7 mouse cellular contexts compared by ENCODE assay signal in the genomic region with DNA sequence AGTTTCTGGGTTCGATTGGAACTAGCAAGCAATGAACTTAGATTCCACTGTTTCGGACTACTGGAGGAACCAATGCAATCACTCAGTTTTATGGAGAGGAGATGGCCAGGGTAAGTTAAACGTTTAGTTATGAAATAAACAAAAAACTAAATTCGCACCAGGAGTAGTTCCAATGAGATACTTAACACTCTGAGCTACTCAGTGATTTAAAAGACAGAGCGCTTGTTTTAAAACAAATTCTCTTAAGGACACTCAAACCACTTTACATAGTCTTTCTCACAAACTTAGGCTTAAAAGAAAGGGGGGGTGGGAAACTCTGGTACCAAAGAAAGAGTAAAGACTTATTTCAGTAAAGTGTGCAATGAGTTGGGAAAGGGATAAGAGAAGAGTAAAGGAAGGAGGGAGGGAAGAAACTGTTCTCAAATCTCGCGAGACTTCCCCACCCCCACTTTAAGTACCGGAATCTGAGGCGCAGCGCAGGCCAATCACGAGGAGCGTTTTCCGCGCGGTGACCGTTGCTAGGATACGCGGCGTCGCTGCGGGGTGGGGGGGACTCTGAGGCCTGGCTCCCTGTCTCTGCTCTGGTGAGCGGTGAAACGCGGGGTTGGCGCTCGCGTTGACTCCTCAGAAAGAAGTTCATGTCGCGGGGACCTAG. TPM values are rescaled to one million over a fixed set of nuclear protein-coding genes. Genes with fewer than 3 reads are reported as not detected.
A peak's percentile ranks its signal among the peaks of the same experiment; 100 is the strongest.
DNase-seq lines count a peak whose midpoint lies in the region; ATAC-seq lines count a peak whose summit lies in the region.

TSS of gene Ift74 (plus strand) at position 520 of the 655 bp plus-strand sequence.

- peak; percentile 99 for ATAC-seq in embryonic facial prominence, embryonic 11.5 days (replicated peaks; ENCODE audit: insufficient number of reproducible peaks, low FRiP score, low TSS enrichment, low read depth)
- peak; percentile 100 for ATAC-seq in granulocyte monocyte progenitor cell, adult 5-6 weeks (replicated peaks; ENCODE audit: poor library complexity, severe bottlenecking)
- ATAC-seq in midbrain, embryonic 13.5 days, result peak; percentile 100

- DNase-seq in adrenal gland, postnatal 14 days, result peak; percentile 97
- peak; percentile 98 for DNase-seq in embryonic facial prominence, embryonic 11.5 days (ENCODE audit: low spot score)
- peak; percentile 92 for DNase-seq in kidney, adult 11 months
- DNase-seq in limb, embryonic 10.5 days (ENCODE audit: low spot score), result peak; percentile 97
- DNase-seq in spleen, adult 12 weeks (ENCODE audit: low spot score), result peak; percentile 79

- no peaks in the 10 kb centered on the region for H3K4me1 ChIP-seq in embryonic facial prominence, embryonic 11.5 days (ENCODE audit: control insufficient read depth, insufficient read depth, low read length)
- peaks cover 17% of the 10 kb centered on the region for H3K4me1 ChIP-seq in limb, embryonic 10.5 days
- peaks cover 19% of the 10 kb centered on the region for H3K4me1 ChIP-seq in midbrain, embryonic 13.5 days (replicated peaks)

- no peaks in the 10 kb centered on the region for H3K9me3 ChIP-seq in embryonic facial prominence, embryonic 11.5 days (replicated peaks; ENCODE audit: control insufficient read depth, low read length)
- H3K9me3 ChIP-seq in limb, embryonic 10.5 days (replicated peaks), result no peaks in the 10 kb centered on the region
- no peaks in the 10 kb centered on the region for H3K9me3 ChIP-seq in midbrain, embryonic 13.5 days

- H3K9ac ChIP-seq in embryonic facial prominence, embryonic 11.5 days (replicated peaks; ENCODE audit: low read length), result peak within 1 kb of the TSS; percentile 66
- H3K9ac ChIP-seq in midbrain, embryonic 13.5 days (replicated peaks), result peak within 1 kb of the TSS; percentile 75

- peak within 1 kb of the TSS; percentile 47 for H3K4me3 ChIP-seq in embryonic facial prominence, embryonic 11.5 days (ENCODE audit: low read depth, low read length)
- peak within 1 kb of the TSS; percentile 74 for H3K4me3 ChIP-seq in limb, embryonic 10.5 days
- H3K4me3 ChIP-seq in midbrain, embryonic 13.5 days (replicated peaks), result peak within 1 kb of the TSS; percentile 74

- H3K27me3 ChIP-seq in embryonic facial prominence, embryonic 11.5 days (ENCODE audit: control insufficient read depth, insufficient read depth, low read length), result no peaks in the 10 kb centered on the region
- H3K27me3 ChIP-seq in limb, embryonic 10.5 days (ENCODE audit: low read depth, poor library complexity, severe bottlenecking), result no peaks in the 10 kb centered on the region
- no peaks in the 10 kb centered on the region for H3K27me3 ChIP-seq in midbrain, embryonic 13.5 days

- 3% methylated on average over 29 of the region's 29 CpGs for WGBS in embryonic facial prominence, embryonic 11.5 days
- WGBS in limb, embryonic 10.5 days, result 3% methylated on average over 29 of the region's 29 CpGs
- 1% methylated on average over 29 of the region's 29 CpGs for WGBS in midbrain, embryonic 13.5 days

- H3K27ac ChIP-seq in embryonic facial prominence, embryonic 11.5 days (replicated peaks; ENCODE audit: low read depth, low read length), result peak within 1 kb of the TSS; percentile 16; the same call in 1 of the 2 replicates
- H3K27ac ChIP-seq in limb, embryonic 10.5 days, result peak within 1 kb of the TSS; percentile 87
- peak within 1 kb of the TSS; percentile 85 for H3K27ac ChIP-seq in midbrain, embryonic 13.5 days

- H3K4me2 ChIP-seq in embryonic facial prominence, embryonic 11.5 days (ENCODE audit: low read depth, low read length), result peak within 1 kb of the TSS; percentile 54
- peak within 1 kb of the TSS; percentile 71 for H3K4me2 ChIP-seq in midbrain, embryonic 13.5 days (replicated peaks)

- H3K36me3 ChIP-seq in embryonic facial prominence, embryonic 11.5 days (replicated peaks; ENCODE audit: control insufficient read depth, insufficient read depth, low read depth, low read length), result no peaks in the 10 kb centered on the region
- peaks cover 2% of the 10 kb centered on the region; the same call in 1 of the 2 replicates for H3K36me3 ChIP-seq in limb, embryonic 10.5 days
- H3K36me3 ChIP-seq in midbrain, embryonic 13.5 days, result no peaks in the 10 kb centered on the region

RNA-seq across cellular contexts. Expression of gene Ift74, which starts in this region (rescaled TPM):
- total RNA-seq in adrenal gland, postnatal 14 days (2021), result 15.9 and 18.6 TPM in 2 replicates
- 64.7 and 78.2 TPM in 2 replicates for polyA plus RNA-seq in embryonic facial prominence, embryonic 11.5 days (2014; fragmentation: Nextera tagmentation; extraction: Ambion mirVana)
- 6.1 and 8.4 TPM in 2 replicates for total RNA-seq in granulocyte monocyte progenitor cell, adult 5-6 weeks (2014; fragmentation: Nextera tagmentation)
- 6.9 and 17.9 TPM in 2 replicates for total RNA-seq in granulocyte monocyte progenitor cell, adult 5-6 weeks (2017)
- polyA plus RNA-seq in limb, embryonic 10.5 days (2016; fragmentation: Nextera tagmentation; extraction: Ambion mirVana), result 38.8 and 44.9 TPM in 2 replicates
- polyA plus RNA-seq in midbrain, embryonic 13.5 days (2015; fragmentation: Nextera tagmentation; extraction: Ambion mirVana), result 39.4 and 42.4 TPM in 2 replicates

Comparison
In these comparisons a context has a peak if more than half of its experiments do, and no peak if none do; other contexts are left out.
1. Peak in every context shown above with its lines: DNase-seq, ATAC-seq, H3K4me3 ChIP-seq and H3K27ac ChIP-seq.
2. H3K27ac ChIP-seq: peak in every context shown above with its lines; median percentile 87 in limb, embryonic 10.5 days; 85 in midbrain, embryonic 13.5 days; 16 in embryonic facial prominence, embryonic 11.5 days.